Mouse (Mus musculus) left cerebral cortex, adult 9 months (tissue): ENCODE data around the gene Efcab1.
A peak's percentile ranks its signal among the peaks of the same experiment; 100 is the strongest.
"Not testable (repeated sequence)": the region's sequence is repeated elsewhere in the genome, so short reads cannot be mapped to it uniquely, and the experiment has no call there.

Experiments
- DNase-seq, 2 experiments: peaks; one replicate each; pipeline ENCODE4 v3.0.0; 2022; ENCODE audit warnings: low spot score in 2 of 2

Gene Efcab1

DNA sequence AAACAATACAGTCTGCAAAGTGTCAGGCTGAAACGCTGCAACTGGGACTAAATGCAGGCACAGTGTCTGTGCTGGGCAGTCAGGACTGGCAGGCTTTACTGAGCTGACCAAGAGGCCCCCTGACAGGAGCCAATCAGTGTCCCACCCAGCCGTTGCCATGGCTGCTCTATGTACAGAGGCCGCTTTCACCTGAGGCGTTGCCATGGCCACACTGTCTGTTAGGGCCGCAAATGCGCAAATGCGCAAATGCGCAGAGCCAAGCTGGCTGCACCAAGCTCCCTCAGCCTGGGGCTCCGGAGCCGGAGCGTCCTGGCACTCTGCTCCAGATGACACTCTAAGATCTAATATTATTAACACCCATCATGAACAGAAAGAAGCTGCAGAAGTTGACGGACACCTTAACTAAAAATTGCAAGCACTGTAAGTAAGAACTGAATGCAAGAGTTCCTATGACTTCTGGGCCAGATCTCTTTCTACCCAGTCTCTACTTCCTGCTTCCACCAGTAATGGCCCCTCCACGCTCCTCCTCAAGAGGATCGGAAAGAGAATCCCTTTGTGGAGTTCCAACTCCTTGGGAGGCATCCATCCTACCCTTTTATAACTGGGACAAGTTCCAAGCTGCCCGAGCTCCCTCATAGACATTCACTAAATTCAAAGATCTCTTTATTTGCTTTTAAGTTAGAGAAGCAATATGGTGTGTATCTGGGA, at the start of gene Efcab1:
Efcab1 (plus strand) TSS at position 214 of the 708 bp plus-strand sequence.
- DNase-seq, result peak in 1 of 2 experiments; percentile 48

DNA sequence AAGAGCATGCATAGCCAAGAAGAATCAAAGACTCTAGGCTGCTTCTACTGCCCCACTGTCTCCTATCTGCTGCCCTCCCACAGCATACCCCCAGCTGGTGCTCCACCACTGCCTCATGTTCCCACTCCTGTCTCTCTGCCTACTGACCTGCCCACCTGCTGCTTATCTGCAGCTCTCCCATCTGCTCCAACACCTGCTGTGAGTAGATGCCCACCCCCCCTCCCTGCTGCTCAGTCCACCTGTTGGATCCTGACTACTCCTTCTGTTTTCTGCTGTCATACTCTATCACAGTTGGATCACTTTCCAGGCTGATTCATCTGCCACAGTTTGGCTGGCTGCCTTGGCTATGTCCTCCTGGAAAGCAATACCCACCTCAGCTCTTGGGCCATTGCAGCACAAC, 47.0 kb upstream of the Efcab1 start:
- DNase-seq, result peak in 1 of 2 experiments; percentile 11

DNA sequence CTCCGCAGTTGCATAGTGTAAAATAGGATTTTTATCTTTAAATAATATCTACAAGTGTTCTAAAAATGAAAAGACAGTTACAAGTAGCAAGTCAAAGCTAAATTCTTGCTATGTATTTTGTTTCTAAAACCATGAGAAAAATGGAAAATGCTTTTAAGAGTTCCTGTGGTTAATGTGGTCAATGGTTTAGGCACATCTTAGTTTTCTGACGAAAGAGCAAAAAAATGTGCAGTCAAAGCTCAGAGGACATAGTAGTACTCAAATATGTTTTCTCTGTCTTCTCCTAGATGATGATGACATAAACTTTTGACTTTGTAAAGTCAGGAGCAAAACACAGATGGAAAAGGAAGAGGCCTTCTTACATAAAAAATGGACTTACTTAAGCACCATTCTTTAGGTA, 21.5 kb upstream of the Efcab1 start:
- DNase-seq, result no peak

DNA sequence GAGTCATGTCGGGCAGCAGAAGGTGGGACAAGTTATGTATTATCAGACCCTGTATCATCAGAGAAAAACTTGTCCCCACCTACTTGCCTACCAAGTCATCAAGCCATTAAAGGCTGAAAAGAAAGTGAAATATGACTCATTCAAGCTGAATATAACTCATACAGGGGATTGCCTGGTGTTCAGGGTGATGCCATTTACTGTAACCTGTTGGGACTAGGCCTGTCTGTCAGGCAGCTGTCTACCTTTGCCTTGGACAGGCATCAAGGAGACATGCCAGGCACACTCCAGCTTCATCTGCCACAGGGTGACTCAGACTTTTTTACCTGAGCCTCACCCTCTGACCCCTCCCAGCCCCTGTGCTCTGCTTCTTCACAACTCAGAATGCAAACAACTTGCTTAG, 21.0 kb upstream of the Efcab1 start:
- DNase-seq, result no peak

DNA sequence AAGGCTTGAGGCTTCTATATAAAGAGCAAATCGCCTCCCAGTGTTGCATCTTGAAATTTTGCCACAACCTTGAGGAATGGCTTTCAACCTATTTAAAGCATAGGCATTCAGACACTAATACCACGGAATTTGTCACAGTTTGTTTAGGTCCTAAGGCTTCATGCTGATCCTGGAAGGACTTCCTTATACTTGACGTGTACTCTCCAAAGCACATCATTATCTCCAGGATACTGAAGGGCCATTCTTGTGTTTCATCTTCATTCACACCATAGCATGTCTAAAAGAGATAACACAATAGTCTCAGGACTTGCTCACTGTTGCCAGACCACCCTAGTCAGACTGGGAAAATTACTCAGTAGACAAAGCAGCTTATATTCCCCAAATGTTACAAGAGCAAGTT, 13.9 kb upstream of the Efcab1 start:
- DNase-seq, result no peak

DNA sequence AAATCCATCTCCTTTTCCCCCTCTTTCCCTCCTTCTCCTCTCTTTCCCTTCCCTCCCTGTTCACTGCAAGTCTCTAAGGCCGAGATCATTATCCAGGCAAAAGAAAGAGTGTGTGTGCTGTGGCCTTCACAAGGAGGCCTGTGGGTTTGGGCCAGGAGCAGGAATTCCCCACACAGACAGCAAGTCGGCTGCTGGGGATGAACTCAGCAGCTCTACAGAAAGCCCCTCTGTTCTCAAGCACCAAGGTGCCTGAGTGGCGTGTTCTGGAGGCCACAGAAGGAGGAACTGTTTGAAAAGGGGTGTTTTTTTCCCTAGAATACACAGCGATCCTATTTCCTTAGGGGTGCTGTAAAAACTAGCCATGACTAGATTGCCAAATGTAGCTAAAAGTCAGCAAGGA, 12.5 kb upstream of the Efcab1 start:
- no peak for DNase-seq

DNA sequence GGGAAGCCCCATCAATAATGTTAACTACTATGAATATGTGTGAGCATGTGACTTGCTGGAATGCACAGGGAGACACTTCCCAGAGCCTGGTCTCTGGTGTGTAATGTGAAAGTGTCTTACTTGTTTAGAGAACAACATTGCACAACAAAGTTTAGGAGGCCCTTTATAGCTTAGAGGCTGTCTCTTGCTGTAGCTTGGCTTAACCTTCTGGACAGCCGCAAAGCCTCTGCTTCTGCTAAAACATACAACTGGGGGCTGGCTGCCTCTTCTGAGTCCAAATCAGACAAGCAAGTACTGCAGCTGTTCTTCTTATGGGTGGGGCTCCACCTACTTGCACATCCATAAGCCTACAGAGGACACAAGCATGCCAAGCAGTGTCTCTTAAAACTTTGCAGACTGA, 11.7 kb upstream of the Efcab1 start:
- DNase-seq, result no peak

DNA sequence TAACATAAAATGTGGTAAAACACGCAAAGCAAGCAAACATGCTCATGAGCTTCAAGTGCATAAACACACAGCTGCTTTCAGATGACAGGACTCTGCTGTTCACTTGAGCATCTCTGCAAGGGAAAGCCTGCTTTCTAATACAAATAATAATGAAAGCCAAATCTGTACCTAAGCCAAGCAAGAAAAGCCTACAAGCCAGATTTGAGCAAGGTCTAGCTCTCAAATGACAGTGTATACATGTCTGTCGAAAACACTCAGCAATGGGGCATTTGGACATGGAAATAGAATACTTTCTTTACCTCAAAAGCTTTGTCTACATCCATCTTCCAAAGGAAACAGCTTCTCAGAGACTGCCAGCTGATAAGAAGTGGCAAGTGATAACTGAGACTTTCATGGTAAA, 10.9 kb upstream of the Efcab1 start:
- no peak for DNase-seq

DNA sequence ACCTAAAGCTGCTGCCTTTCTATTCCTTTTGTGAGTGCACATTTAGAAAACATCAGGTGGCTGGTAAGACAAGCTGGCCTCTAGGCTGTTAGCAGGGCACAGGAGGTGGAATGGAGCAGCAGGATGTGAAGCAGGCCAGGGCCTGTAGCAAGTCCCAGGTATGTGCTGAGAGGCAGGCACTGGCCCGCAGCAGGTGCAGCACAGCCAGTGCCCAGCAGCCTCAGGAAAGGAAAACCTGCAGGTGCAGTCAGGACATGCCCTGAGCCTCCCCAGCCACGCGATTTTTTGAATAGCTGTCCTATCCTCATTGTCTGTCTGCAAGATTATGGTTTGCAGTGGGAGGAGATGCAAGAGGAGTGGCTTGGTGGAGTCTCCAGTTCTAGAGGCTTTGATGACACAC, 24.3 kb downstream of the Efcab1 start:
- DNase-seq, result not testable (repeated sequence)

DNA sequence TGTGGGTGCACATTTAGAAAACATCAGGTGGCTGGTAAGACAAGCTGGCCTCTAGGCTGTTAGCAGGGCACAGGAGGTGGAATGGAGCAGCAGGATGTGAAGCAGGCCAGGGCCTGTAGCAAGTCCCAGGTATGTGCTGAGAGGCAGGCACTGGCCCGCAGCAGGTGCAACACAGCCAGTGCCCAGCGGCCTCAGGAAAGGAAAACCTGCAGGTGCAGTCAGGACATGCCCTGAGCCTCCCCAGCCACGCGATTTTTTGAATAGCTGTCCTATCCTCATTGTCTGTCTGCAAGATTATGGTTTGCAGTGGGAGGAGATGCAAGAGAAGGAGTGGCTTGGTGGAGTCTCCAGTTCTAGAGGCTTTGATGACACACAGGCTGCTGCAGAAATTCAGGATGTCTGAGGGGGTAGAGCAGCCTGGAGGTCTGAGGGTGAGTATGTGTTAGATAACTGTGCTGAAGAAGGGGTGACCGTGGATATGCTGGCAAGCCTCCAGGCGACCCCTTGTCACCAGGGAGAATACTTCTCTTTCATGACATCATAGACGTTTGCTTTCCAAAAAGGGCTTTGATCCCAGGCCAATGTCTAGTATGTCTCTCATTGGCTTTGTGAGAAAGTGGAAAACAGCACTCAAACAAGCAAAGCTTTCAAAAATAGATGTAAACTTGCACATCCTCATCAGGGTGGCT, 30.2 kb downstream of the Efcab1 start:
- DNase-seq, result not testable (repeated sequence)

DNA sequence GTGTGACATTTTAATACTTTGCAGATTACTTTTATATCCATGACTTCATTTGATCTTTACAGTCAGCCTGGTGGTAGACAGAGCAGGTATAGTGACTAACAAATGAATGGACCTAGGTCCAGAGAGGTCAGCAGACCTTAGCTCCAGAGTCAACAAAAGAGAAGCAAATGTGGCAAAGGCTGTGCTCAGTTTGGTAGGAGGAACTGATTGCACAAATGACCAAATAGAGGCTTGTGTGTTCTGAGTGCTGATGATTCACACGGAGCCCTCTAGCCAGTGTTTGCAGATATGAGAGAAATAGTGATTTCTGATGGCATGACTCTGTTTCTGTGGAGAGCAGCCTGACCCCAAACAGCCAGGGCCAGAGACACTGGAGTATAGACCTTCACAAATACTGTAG, 33.1 kb downstream of the Efcab1 start:
- DNase-seq, result no peak

DNA sequence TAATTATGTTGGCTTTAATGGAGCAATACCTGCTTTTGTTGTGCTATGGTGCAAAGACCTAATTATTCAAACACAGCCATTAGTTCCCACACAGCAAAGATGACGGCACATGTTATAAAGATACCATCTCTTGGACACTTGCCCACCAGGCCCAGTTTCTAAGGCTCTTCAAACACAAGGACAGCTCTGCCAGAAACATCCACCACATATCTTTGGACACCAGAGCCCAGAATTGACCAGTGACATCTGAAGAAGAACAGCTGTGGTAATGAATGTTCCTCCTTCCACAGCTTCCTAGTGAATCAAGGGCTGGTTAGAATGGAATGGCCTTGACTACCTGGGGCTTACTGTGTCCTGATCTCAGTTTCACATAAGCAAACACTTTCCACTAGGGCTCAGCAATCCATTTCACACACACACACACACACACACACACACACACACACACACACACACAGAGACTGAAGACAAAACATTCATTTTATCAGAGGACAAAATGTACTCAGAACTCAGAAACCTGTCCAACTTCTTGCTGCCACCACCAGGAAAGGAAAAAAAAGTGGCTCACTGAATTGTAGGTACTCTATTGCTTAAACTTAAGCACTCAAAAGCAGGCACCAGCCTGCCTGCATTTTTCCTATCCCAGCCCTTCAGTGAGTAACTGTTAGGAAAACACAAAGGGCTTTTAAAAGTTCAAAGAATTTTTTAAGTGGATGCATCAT, 33.7 kb downstream of the Efcab1 start:
- no peak for DNase-seq

DNA sequence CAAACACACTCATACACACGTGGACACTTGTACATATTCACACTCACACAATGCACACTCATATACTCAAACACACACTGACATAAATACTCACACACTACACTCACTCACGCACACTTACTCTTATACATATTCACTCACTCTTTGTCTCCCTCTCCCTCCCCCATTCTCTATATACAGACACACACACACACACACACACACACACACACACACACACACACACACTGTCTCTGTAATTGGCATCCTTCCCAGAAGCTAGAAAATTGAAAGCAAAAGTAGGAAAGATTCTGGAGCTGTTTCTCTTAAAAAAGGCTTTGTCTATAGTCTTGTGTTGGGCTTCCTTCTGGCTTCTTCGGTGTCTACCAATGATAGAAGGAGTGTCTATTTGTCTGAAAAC, 34.5 kb downstream of the Efcab1 start:
- DNase-seq, result no peak

DNA sequence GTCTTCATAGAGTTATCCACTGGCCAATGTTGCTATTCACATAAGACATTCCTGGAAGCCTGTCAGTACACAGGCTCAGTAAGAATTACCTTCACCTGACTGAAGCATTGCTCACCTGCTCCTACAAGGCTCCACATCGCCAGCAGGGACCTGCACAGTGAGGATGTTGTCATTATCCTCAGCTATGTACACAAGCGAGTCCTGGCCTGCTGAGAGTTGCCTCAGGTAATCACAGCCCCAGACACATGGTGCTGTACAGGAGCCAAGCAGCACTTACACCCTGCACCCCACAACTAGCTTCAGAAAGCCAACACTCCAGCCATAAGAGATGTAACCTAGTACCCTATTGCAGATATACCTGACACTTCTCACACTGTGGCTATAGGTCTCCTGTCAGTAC, 37.1 kb downstream of the Efcab1 start:
- DNase-seq, result no peak

DNA sequence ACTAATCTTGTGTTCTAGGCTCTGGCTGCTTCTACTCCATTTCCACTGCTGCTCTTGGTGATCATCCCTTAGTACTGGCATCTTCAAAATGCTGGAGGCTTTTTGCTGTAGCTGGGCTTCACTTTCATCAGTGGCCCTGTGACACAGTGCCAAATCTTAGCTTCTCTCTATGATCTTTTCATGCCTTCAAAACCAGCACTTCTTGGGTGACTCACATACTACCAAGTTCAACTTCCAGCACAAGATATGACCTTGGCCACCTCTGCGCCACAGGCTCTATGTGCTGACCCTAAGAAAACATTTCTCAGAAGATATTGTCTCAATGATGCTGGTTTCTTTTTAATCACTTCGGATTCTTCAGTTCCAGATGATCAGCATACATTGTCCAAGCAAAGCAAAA, 41.2 kb downstream of the Efcab1 start:
- DNase-seq, result not testable (repeated sequence)

DNA sequence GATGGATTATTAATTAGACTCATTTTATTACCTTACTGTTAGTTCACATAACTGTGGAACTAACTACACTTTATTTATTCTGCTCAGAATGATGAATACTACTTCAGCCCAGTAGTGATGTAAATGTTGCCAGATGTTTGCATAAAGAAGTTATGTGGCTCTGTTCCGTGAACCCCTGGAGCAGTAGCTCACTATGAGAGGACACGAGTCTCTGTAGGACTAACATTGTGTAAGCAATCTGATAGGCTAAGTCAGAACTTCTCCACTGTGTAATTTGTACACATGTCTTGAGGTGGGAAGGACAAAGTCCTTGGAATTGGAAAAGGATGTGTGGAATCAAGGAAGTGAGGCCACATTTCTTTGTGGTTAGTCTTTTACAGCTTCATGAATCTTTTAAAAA, 45.5 kb downstream of the Efcab1 start:
- DNase-seq, result no peak

DNA sequence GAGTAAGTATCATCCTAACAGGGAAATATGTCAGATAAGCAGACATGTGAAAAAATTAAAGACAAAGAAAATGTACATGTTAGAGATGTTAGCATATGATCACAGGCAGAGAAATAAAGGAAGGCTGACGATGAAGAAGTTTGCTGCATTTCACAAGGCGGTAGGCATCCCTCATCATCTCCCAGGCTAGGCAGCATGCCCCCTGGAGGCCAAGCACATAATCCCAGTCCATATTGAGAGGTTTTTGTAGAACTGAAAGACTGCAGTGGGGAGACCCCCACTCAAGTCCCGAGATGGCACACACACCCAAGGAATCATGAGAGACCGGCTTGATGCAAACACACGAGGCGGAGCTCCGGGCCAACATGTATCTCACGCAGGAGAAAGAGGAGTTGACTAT, 53.3 kb downstream of the Efcab1 start:
- no peak for DNase-seq

DNA sequence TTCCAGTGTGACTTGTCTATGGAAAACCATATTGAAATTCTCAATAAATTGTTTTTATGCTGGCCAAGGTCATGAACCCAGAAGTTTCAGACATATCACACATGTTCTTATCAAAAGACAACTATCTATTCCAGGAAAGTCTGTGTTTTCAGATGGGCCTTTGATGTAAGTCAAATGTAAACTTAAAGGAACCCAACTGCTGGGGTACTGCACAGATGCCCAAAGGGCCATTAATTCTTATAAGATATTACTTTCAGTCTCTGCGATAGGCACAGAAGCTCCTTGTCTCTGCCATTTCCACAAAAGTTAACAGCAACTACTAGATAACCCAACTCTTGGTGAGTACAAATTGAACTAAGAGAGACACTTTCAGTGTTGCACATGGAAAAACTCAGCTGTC, 67.3 kb downstream of the Efcab1 start:
- no peak for DNase-seq

DNA sequence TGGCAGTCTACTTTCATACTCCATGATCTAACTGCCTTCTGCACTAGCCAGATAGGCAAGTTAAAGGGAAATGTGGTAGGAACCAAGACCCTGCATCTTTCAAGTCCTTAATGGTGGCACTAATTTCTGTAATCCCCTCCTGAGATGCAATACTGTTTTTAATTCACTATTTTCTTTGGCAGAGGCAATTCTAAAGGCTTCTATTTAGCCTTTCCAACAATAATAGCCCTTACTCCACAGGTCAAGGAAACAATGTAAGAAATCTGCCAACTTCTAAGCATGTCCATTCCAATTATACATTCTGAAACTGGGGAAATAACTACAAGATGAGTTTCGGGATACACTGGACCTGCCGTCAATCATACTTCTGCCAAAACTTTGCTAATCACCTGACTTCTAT, 72.8 kb downstream of the Efcab1 start:
- no peak for DNase-seq

DNA sequence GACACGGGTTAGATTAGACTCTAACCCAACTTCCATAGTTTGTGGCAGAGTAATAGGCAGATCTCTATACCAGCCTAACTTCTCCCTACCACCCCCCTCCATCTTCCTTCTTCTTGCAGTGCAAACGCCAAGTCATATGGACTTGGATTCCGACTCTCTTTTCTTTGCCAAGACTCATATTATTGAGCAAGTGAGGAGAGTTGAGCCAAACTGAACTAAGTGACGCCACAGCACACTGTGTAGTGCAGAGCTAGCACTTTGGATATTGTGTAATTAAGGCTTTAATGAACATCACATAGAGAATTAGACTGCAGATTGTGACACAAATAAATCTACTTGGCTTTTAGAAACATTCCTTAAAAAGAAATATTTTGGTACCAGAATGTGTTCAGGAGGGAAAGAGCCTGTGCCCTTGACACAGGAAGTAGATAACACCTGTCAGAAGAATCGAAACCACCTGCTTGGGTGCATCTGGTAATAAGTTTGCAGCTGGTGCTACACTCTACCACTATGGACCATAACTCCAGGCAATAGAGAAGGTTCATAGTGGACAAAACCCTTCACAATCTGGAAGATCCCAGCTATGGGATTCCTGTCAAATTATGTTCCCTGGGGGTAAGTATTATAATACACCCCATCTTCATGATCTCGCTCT, 83.3 kb downstream of the Efcab1 start:
- DNase-seq, result no peak

DNA sequence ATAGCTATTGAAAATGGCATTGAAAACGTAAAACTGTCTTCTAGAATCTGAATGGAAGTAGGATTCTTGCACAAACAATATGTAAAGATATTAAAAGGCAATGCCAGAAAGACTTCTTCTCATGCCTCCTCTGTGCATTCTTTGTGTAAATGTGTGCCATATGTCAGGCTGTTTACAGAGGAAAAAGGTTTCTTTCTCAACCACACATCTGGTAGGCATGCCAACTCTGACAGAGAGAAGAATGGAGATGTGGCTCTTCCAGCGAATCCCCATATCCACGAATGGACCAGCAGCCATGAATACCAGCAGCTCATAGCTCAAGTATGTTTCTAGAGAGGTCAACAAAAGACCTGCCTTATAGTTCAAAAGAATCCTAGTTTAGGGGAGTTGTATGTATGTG, 84.6 kb downstream of the Efcab1 start:
- DNase-seq, result no peak

DNA sequence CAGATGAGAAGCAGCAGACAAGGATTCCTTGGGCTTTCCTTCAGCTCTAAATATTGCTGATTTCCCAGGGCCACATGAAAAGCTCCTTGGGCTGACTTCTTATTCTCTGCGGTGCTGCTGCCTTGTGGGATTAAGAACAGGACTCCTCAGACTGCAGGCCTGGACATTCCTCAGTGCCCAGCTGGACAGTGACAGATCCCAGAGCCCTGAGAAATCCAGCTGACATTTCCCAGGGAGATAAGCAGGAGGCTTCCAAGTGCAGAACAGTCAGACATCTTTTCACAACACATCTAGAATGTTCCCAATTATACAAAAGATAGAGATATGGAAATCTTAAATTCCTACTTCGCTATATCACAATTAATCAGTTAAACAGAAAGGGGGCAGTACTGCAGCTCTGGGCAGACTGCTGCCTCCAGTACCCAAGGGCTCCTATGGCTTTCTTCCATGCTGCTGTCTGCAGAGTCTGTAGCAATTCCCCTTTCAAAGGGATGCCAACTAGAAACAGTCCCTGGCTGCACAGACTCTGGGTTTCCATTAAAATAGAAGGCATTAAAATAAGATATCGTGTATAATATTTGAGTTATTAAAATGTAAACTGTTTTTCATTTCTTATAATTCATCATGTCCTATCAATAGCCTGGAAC, 86.2 kb downstream of the Efcab1 start:
- DNase-seq, result no peak
